16 mouse cellular contexts compared by ENCODE assay signal in the genomic region with DNA sequence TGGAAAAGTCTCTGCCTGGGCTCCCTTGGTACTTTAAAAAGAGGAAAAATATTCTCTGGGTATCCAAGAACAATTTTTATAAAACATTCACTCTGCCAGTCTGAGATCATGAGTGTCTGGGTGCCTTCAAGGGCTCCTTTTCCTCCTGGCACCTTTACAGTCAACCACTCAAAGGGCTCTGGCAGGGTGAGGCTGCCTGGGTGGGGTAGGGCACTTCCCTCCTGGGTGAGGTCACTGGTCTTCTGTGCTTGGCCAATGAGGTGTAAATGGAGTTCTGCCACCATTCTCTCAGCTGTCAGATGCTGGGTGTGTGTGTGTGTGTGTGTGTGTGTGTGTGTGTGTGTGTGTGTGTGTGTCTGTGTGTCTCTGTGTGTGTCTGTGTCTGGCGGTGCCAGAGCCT. TPM values are rescaled to one million over a fixed set of nuclear protein-coding genes. Genes with fewer than 3 reads are reported as not detected.
DNase-seq lines count a peak whose midpoint lies in the region; ATAC-seq and TF ChIP-seq lines count a peak whose summit lies in the region.
"Had no signal": no experiment of that assay in that cellular context is flagged by ENCODE, and none has a peak within 500 bp of the region (broad histone marks: within the 10 kb centered on the region; RNA-seq: fewer than 3 reads in every experiment).

No protein-coding gene starts in this region.

- TF ChIP-seq POLR2A in kidney, adult 2 months (IDR thresholded peaks at IDR 0.05; ENCODE audit: low read depth, low read length): no peak
- no peak for TF ChIP-seq POLR2A in olfactory bulb, adult 2 months (IDR thresholded peaks at IDR 0.05; ENCODE audit: insufficient read depth, low read depth, low read length)

- no peak overlapping the region for H3K9ac ChIP-seq in forebrain, embryonic 14.5 days (ENCODE audit: low read length)
- no peak overlapping the region for H3K9ac ChIP-seq in forebrain, postnatal 0 days
- H3K9ac ChIP-seq: liver, embryonic 14.5 days had no signal

- no peak overlapping the region for H3K4me3 ChIP-seq in forebrain, embryonic 14.5 days (ENCODE audit: low read depth, low read length)
- H3K4me3 ChIP-seq in forebrain, postnatal 0 days (ENCODE audit: low read depth, low read length): no peak overlapping the region
- H3K4me3 ChIP-seq in kidney, adult 2 months (ENCODE audit: insufficient read depth, low read depth, low read length): no peak overlapping the region
- no peak overlapping the region for H3K4me3 ChIP-seq in olfactory bulb, adult 2 months (ENCODE audit: insufficient read depth, low read depth, low read length)
- H3K4me3 ChIP-seq: erythroblast, embryonic 14.5 days; midbrain, embryonic 10.5 days; myocyte had no signal

- no peak overlapping the region for H3K27ac ChIP-seq in forebrain, embryonic 14.5 days (ENCODE audit: low read depth, low read length)
- H3K27ac ChIP-seq in forebrain, postnatal 0 days (ENCODE audit: low read depth, low read length): no peak overlapping the region
- H3K27ac ChIP-seq in kidney, adult 2 months (ENCODE audit: insufficient read depth, low read depth, low read length): no peak overlapping the region
- H3K27ac ChIP-seq in olfactory bulb, adult 2 months (ENCODE audit: insufficient read depth, low read depth, low read length): peak overlapping the region; percentile 24
- H3K27ac ChIP-seq: liver, embryonic 14.5 days; midbrain, embryonic 10.5 days had no signal

- TF ChIP-seq CTCF in forebrain, postnatal 0 days (IDR thresholded peaks at IDR 0.05; ENCODE audit: low read depth): no peak
- TF ChIP-seq CTCF in kidney, adult 2 months (conservative IDR thresholded peaks at IDR 0.05; ENCODE audit: insufficient read depth, insufficient read length, low read depth, low read length): no peak
- no peak for TF ChIP-seq CTCF in olfactory bulb, adult 2 months (IDR thresholded peaks at IDR 0.05; ENCODE audit: insufficient read depth, low read depth, low read length)

- ATAC-seq in forebrain, embryonic 14.5 days: peak; percentile 40; the same call in 1 of the 2 replicates
- no peak for ATAC-seq in forebrain, postnatal 0 days

- H3K27me3 ChIP-seq in forebrain, embryonic 14.5 days (replicated peaks; ENCODE audit: control insufficient read depth, insufficient read depth, low read length): no peaks in the 10 kb centered on the region
- no peaks in the 10 kb centered on the region for H3K27me3 ChIP-seq in forebrain, postnatal 0 days (ENCODE audit: insufficient read depth, low read length)
- H3K27me3 ChIP-seq in kidney, adult 2 months (replicated peaks; ENCODE audit: control insufficient read depth, insufficient read depth, low read length): no peaks in the 10 kb centered on the region

- H3K4me2 ChIP-seq in forebrain, embryonic 14.5 days (ENCODE audit: low read length): no peak overlapping the region
- no peak overlapping the region for H3K4me2 ChIP-seq in forebrain, postnatal 0 days (ENCODE audit: low read depth)

- H3K4me1 ChIP-seq in forebrain, embryonic 14.5 days (ENCODE audit: control insufficient read depth, insufficient read depth, low read length): peaks cover 14% of the 10 kb centered on the region
- 0 out of 2 replicates have a peak, but pooled peaks cover 5% of the 10 kb centered on the region for H3K4me1 ChIP-seq in forebrain, postnatal 0 days (ENCODE audit: insufficient read depth)
- H3K4me1 ChIP-seq in kidney, adult 2 months (ENCODE audit: control insufficient read depth, insufficient read depth, low read length): no peaks in the 10 kb centered on the region
- peaks cover 21% of the 10 kb centered on the region for H3K4me1 ChIP-seq in olfactory bulb, adult 2 months (ENCODE audit: control insufficient read depth, insufficient read depth, low read length)

- H3K9me3 ChIP-seq in forebrain, embryonic 14.5 days (replicated peaks; ENCODE audit: control insufficient read depth, low read length): no peaks in the 10 kb centered on the region
- H3K9me3 ChIP-seq in forebrain, postnatal 0 days (ENCODE audit: low read length): no peaks in the 10 kb centered on the region
- H3K9me3 ChIP-seq: midbrain, embryonic 10.5 days had no signal

- DNase-seq in forebrain, embryonic 14.5 days (ENCODE audit: low spot score): peak; percentile 67
- DNase-seq in forebrain, postnatal 0 days: no peak
- DNase-seq in kidney, adult 2 months: peak; percentile 29
- DNase-seq in kidney, adult 18-20 months: no peak
- DNase-seq in lung, adult 18-20 months: peak; percentile 84 to 90
- DNase-seq in urinary bladder, postnatal 36 days (ENCODE audit: low spot score in 2 of 2): no peak
- no peak for DNase-seq in cerebellum, adult 18-20 months
- DNase-seq: adrenal gland, adult 8-10 months; kidney, postnatal 10 days; spleen, adult 18-20 months; thymus, postnatal 4 days had no signal

- WGBS in forebrain, embryonic 14.5 days: 20% methylated on average over 1 of the region's 1 CpGs
- 31% methylated on average over 1 of the region's 1 CpGs for WGBS in forebrain, postnatal 0 days
- WGBS in kidney, adult 2 months: 64% methylated on average over 1 of the region's 1 CpGs
- 40% methylated on average over 1 of the region's 1 CpGs for WGBS in olfactory bulb, adult 2 months

- no peaks in the 10 kb centered on the region for H3K36me3 ChIP-seq in forebrain, embryonic 14.5 days (ENCODE audit: control insufficient read depth, insufficient read depth, low read length)
- peaks cover 28% of the 10 kb centered on the region for H3K36me3 ChIP-seq in forebrain, postnatal 0 days (ENCODE audit: insufficient read depth)
- H3K36me3 ChIP-seq in kidney, adult 2 months (ENCODE audit: control insufficient read depth, insufficient read depth, low read length): no peaks in the 10 kb centered on the region
- H3K36me3 ChIP-seq: midbrain, embryonic 10.5 days had no signal

RNA-seq across cellular contexts. Expression of gene Syn3, which starts 39.1 kb away (rescaled TPM):
- polyA plus RNA-seq in forebrain, embryonic 14.5 days (2014; fragmentation: Nextera tagmentation; extraction: Ambion mirVana): 8.5 and 14.9 TPM in 2 replicates
- total RNA-seq in forebrain, postnatal 0 days (2014; rRNA removed): 31.4 and 47.6 TPM in 2 replicates
- polyA plus RNA-seq in forebrain, postnatal 0 days (2015; fragmentation: Nextera tagmentation; extraction: Ambion mirVana): 11.2 and 16.4 TPM in 2 replicates
- polyA plus RNA-seq in kidney, adult 2 months (2012; rRNA removed): 3.3 and 4.5 TPM in 2 replicates
- not detected in 2 replicates for polyA plus RNA-seq in olfactory bulb, adult 2 months (2012; ENCODE audit: insufficient read depth, insufficient read length, low replicate concordance, missing spikeins)
- polyA plus RNA-seq: erythroblast, embryonic 14.5 days had no signal

Comparison
In these comparisons a context has a peak if more than half of its experiments do, and no peak if none do; other contexts are left out.
1. DNase-seq: peak in forebrain, embryonic 14.5 days (single experiment), kidney, adult 2 months (single experiment) and lung, adult 18-20 months (2 of 2); none in forebrain, postnatal 0 days (single experiment), kidney, adult 18-20 months (single experiment), urinary bladder, postnatal 36 days (0 of 2) and cerebellum, adult 18-20 months (0 of 2).